Mouse (Mus musculus): ENCODE results near the gene Sp6. TPM values are rescaled to one million over a fixed set of nuclear protein-coding genes. Genes with fewer than 3 reads are reported as not detected.

The Sp6 gene
- polyA plus RNA-seq, 1 experiment from 2014 or later, result 0.10 TPM

GRCm38 (mm10) chr11:97009198-97009790 is 3.9 kb upstream of the Sp6 start:
- Histone ChIP-seq H3K36me3 (no peaks in the 10 kb centered on the region), H3K27ac (replicated peaks) (no peak overlapping the region), H3K4me3 (no peak overlapping the region), H3K9me3 (no peaks in the 10 kb centered on the region), H3K4me1 (no peaks in the 10 kb centered on the region), H3K4me2 (replicated peaks) (no peak overlapping the region), H3K9ac (replicated peaks) (no peak overlapping the region), H3K27me3 (peaks cover 12% of the 10 kb centered on the region; the same call in 1 of the 2 replicates)
- no peak for ATAC-seq (replicated peaks)
- 63% methylated on average over 8 of the region's 8 CpGs for WGBS

- H3K27ac ChIP-seq (replicated peaks), result no peak overlapping the region
- H3K36me3 ChIP-seq, result no peaks in the 10 kb centered on the region
- H3K4me2 ChIP-seq (replicated peaks), result no peak overlapping the region
- H3K9ac ChIP-seq (replicated peaks), result no peak overlapping the region
- 0 out of 2 replicates have a peak overlapping the region, but pooled peaks have one; percentile 25 for H3K4me3 ChIP-seq
- peaks cover 24% of the 10 kb centered on the region for H3K4me1 ChIP-seq
- H3K27me3 ChIP-seq, result peaks cover 76% of the 10 kb centered on the region
- ATAC-seq (replicated peaks), result no peak
- 2% methylated on average over 36 of the region's 36 CpGs for WGBS
- no peaks in the 10 kb centered on the region for H3K9me3 ChIP-seq
These were observed 4.7 kb downstream of the Sp6 start for GRCm38 (mm10) chr11:97017696-97018582.

DNA sequence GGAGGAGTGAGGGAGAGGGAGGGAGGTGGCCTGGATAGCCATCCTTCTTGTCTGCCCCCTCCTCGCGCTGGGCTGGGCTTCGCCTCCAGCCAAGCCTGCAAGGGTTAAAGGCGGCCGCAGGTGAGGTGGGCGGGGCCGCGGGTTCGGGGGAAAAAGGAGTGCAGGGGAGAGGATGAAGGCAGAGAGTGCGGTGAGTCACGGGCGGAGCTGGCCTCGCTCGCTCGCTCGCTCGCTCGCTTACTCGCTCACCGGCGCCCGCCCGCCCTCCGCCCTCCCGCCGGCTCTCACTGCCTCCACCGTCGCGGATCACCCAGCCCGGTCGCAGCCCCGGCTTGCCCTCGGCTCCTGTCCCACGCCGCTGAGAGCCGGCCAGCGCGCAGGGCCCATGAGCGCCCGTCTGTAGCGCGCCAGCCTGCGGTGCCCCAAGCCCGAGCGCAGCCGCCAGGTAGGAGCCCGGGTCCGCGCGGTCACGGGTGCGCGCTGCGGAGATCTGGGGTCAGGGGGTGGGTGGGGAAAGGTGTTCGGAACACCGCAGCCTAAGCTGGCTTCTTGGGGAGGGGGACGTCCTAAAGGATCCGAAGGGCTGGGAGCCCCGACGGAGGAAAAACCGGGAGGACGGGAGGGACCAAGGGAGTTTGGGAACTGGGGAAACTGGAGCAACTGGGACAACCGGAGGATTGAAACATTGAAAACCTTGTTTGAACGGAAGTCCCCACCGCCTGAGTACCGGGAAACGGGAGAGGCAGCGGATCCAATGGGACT is 5.6 kb downstream of the Sp6 start:
- peaks cover 84% of the 10 kb centered on the region for H3K27me3 ChIP-seq
- H3K4me2 ChIP-seq (replicated peaks), result peak overlapping the region; percentile 32
- ATAC-seq (replicated peaks), result no peak
- H3K9ac ChIP-seq (replicated peaks), result no peak overlapping the region
- no peaks in the 10 kb centered on the region for H3K36me3 ChIP-seq
- H3K4me1 ChIP-seq, result peaks cover 24% of the 10 kb centered on the region
- H3K9me3 ChIP-seq, result no peaks in the 10 kb centered on the region
- H3K4me3 ChIP-seq, result peak overlapping the region; percentile 25; the same call in 1 of the 2 replicates
- 1% methylated on average over 53 of the region's 68 CpGs for WGBS
- H3K27ac ChIP-seq (replicated peaks), result no peak overlapping the region

DNA sequence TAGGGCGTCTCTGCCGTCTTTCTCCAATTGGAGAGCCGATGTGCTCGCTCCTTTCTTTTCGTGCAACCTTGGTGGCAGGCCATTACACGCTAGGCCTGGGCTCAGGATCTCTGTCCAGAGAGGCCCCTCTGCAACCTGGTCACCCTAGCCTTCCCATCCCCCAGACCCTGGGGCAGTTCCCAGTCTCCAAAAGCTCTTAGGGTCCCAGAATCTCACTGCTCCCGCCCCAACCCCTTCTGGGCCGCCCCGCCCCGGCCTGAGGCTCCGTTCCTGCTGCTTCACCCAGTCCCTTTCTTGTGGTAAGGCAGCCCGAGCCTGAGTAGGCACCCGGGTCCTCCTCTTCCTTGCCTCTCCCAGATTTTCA is 6.1 kb downstream of the Sp6 start:
- H3K4me3 ChIP-seq, result no peak overlapping the region
- H3K4me2 ChIP-seq (replicated peaks), result no peak overlapping the region
- H3K27ac ChIP-seq (replicated peaks), result no peak overlapping the region
- H3K27me3 ChIP-seq, result peaks cover 85% of the 10 kb centered on the region
- H3K4me1 ChIP-seq, result peaks cover 24% of the 10 kb centered on the region
- no peak for ATAC-seq (replicated peaks)
- no peaks in the 10 kb centered on the region for H3K9me3 ChIP-seq
- no peaks in the 10 kb centered on the region for H3K36me3 ChIP-seq
- H3K9ac ChIP-seq (replicated peaks), result no peak overlapping the region
- WGBS, result 4% methylated on average over 13 of the region's 13 CpGs

GRCm38 (mm10) chr11:97021121-97021765 is 8.0 kb downstream of the Sp6 start:
- no peaks in the 10 kb centered on the region for H3K9me3 ChIP-seq
- H3K27ac ChIP-seq (replicated peaks), result no peak overlapping the region

DNA sequence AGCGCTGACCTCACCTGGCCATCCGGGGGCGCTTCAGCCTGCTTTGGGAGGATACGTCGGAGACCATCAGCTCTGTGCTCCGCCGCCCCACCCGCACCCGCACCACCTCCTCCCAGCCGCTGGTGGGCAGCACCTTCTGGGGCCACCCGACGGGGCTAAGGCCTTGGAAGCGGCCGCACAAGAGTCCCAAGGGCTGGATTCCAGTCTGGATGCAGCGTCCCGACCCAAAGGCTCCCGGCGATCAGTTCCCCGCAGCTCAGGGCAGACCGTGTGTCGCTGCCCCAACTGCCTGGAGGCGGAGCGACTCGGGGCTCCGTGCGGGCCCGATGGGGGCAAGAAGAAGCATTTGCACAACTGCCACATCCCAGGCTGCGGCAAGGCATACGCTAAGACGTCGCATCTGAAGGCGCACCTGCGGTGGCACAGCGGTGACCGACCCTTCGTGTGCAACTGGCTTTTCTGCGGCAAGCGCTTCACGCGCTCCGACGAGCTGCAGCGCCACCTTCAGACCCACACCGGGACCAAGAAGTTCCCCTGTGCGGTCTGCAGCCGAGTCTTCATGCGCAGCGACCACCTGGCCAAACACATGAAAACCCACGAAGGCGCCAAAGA is 8.8 kb downstream of the Sp6 start:
- peak overlapping the region; percentile 73 for H3K4me2 ChIP-seq (replicated peaks)
- H3K27me3 ChIP-seq, result peaks cover 81% of the 10 kb centered on the region
- no peaks in the 10 kb centered on the region for H3K36me3 ChIP-seq
- peaks cover 30% of the 10 kb centered on the region for H3K4me1 ChIP-seq
- under 1% methylated on average over 50 of the region's 50 CpGs for WGBS
- peak overlapping the region; percentile 48 for H3K9ac ChIP-seq (replicated peaks)
- peak overlapping the region; percentile 49 for H3K4me3 ChIP-seq
- H3K27ac ChIP-seq (replicated peaks), result no peak overlapping the region
- H3K9me3 ChIP-seq, result no peaks in the 10 kb centered on the region
- ATAC-seq (replicated peaks), result peak; percentile 55

More at GRCm38 (mm10) chr11:97021121-97021765, 8.0 kb downstream of the Sp6 start:
- Histone ChIP-seq H3K9ac (replicated peaks) (no peak overlapping the region), H3K4me3 (peak overlapping the region; percentile 49), H3K36me3 (no peaks in the 10 kb centered on the region), H3K4me2 (replicated peaks) (peak overlapping the region; percentile 73), H3K27me3 (peaks cover 88% of the 10 kb centered on the region), H3K4me1 (peaks cover 30% of the 10 kb centered on the region)
- WGBS, result 1% methylated on average over 27 of the region's 27 CpGs
- ATAC-seq (replicated peaks), result 0 out of 2 replicates have a peak, but pooled peaks have one; percentile 9

- Histone ChIP-seq H3K4me3 (no peak overlapping the region), H3K36me3 (no peaks in the 10 kb centered on the region), H3K9me3 (no peaks in the 10 kb centered on the region), H3K4me2 (replicated peaks) (no peak overlapping the region), H3K27me3 (peaks cover 59% of the 10 kb centered on the region), H3K9ac (replicated peaks) (no peak overlapping the region), H3K27ac (replicated peaks) (no peak overlapping the region), H3K4me1 (peaks cover 28% of the 10 kb centered on the region)
- WGBS, result 19% methylated on average over 10 of the region's 10 CpGs
- ATAC-seq (replicated peaks), result no peak
These were observed 11.8 kb downstream of the Sp6 start for GRCm38 (mm10) chr11:97024977-97025376.

- 3% methylated on average over 17 of the region's 17 CpGs for WGBS
These were observed 12.6 kb downstream of the Sp6 start for GRCm38 (mm10) chr11:97025721-97026344.

GRCm38 (mm10) chr11:97029686-97030417 is 16.7 kb downstream of the Sp6 start, which contains the start of gene Scrn2:
Gene Scrn2, plus strand, starts transcription at chr11:97029938.
- 0% methylated on average over 25 of the region's 25 CpGs for WGBS
- peak within 1 kb of the TSS; percentile 63 for H3K27ac ChIP-seq (replicated peaks)
- H3K4me3 ChIP-seq, result peak within 1 kb of the TSS; percentile 64
- H3K4me1 ChIP-seq, result peaks cover 22% of the 10 kb centered on the region
- peak within 1 kb of the TSS; percentile 71 for H3K9ac ChIP-seq (replicated peaks)
- peaks cover 10% of the 10 kb centered on the region; the same call in 1 of the 2 replicates for H3K27me3 ChIP-seq
- no peaks in the 10 kb centered on the region for H3K36me3 ChIP-seq
- H3K4me2 ChIP-seq (replicated peaks), result peak within 1 kb of the TSS; percentile 66
- ATAC-seq (replicated peaks), result peak; percentile 82
- no peaks in the 10 kb centered on the region for H3K9me3 ChIP-seq

More at GRCm38 (mm10) chr11:97025721-97026344, 12.6 kb downstream of the Sp6 start:
- peak; percentile 11; the same call in 1 of the 2 replicates for ATAC-seq (replicated peaks)
- H3K4me2 ChIP-seq (replicated peaks), result peak overlapping the region; percentile 38
- H3K9ac ChIP-seq (replicated peaks), result peak overlapping the region; percentile 40
- H3K27me3 ChIP-seq, result peaks cover 50% of the 10 kb centered on the region
- peaks cover 36% of the 10 kb centered on the region for H3K4me1 ChIP-seq
- H3K27ac ChIP-seq (replicated peaks), result no peak overlapping the region; the same call in 1 of the 2 replicates
- no peaks in the 10 kb centered on the region for H3K9me3 ChIP-seq
- H3K4me3 ChIP-seq, result peak overlapping the region; percentile 23
- H3K36me3 ChIP-seq, result no peaks in the 10 kb centered on the region

GRCm38 (mm10) chr11:97030426-97030825 is 17.2 kb downstream of the Sp6 start:
- Histone ChIP-seq H3K4me2 (replicated peaks) (peak overlapping the region; percentile 66), H3K36me3 (no peaks in the 10 kb centered on the region), H3K27ac (replicated peaks) (no peak overlapping the region), H3K4me1 (peaks cover 22% of the 10 kb centered on the region), H3K9me3 (no peaks in the 10 kb centered on the region), H3K4me3 (peak overlapping the region; percentile 64), H3K27me3 (peaks cover 4% of the 10 kb centered on the region; the same call in 1 of the 2 replicates), H3K9ac (replicated peaks) (peak overlapping the region; percentile 71)
- 18% methylated on average over 15 of the region's 15 CpGs for WGBS
- ATAC-seq (replicated peaks), result no peak
